Mouse (Mus musculus): Measurements from ENCODE around the gene Wwox. TPM values are rescaled to one million over a fixed set of nuclear protein-coding genes. Genes with fewer than 3 reads are reported as not detected.

The Wwox gene
- 13.6 and 14.9 TPM in 2 replicates for polyA plus RNA-seq (2015; fragmentation: Nextera tagmentation; extraction: Ambion mirVana)

GRCm38 (mm10) chr8:114439334-114440204, at the start of gene Wwox:
TSS of gene Wwox (plus strand) at chr8:114439655.
- Histone ChIP-seq H3K27ac (ENCODE audit: low read depth, low read length) (peak within 1 kb of the TSS; percentile 85), H3K9me3 (ENCODE audit: control insufficient read depth, low read length) (no peaks in the 10 kb centered on the region), H3K36me3 (ENCODE audit: control insufficient read depth, insufficient read depth, low read length) (no peaks in the 10 kb centered on the region), H3K4me1 (ENCODE audit: control insufficient read depth, insufficient read depth, low read depth, low read length) (peaks cover 7% of the 10 kb centered on the region), H3K4me2 (ENCODE audit: low read length) (peak within 1 kb of the TSS; percentile 92), H3K4me3 (ENCODE audit: low read length) (peak within 1 kb of the TSS; percentile 86), H3K9ac (ENCODE audit: low read depth, low read length) (peak within 1 kb of the TSS; percentile 84), H3K27me3 (replicated peaks; ENCODE audit: control insufficient read depth, insufficient read depth, low read length) (no peaks in the 10 kb centered on the region)
- peak; percentile 99 for ATAC-seq
- WGBS: under 1% methylated on average over 50 of the region's 54 CpGs

GRCm38 (mm10) chr8:114390465-114391254, 48.8 kb upstream of the Wwox start:
- no peak for ATAC-seq
- Histone ChIP-seq H3K4me2 (ENCODE audit: low read length) (no peak overlapping the region), H3K4me3 (ENCODE audit: low read length) (no peak overlapping the region), H3K9me3 (ENCODE audit: control insufficient read depth, low read length) (no peaks in the 10 kb centered on the region), H3K9ac (ENCODE audit: low read depth, low read length) (no peak overlapping the region), H3K27me3 (replicated peaks; ENCODE audit: control insufficient read depth, insufficient read depth, low read length) (no peaks in the 10 kb centered on the region), H3K36me3 (ENCODE audit: control insufficient read depth, insufficient read depth, low read length) (no peaks in the 10 kb centered on the region), H3K27ac (ENCODE audit: low read depth, low read length) (no peak overlapping the region), H3K4me1 (ENCODE audit: control insufficient read depth, insufficient read depth, low read depth, low read length) (no peaks in the 10 kb centered on the region)
- WGBS: 93% methylated on average over 11 of the region's 13 CpGs

DNA sequence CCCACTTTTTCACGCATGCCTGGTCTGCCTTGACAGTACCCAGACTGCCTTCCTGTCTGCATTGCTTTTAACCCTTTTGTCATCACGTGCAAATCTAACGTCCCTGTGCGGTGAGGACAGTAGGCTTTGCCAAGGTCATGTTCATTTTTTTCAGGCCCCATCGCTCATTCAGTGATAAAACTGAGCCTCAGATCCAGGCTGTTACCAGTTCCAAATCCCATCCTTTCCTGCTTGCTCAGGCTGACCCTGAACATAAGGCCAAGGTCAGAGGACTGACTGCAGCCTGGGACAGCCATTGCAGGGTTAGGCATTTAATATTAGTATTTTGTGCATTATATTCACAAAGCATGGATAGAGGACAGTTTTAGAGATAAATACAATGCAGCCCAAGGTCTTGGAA, 41.1 kb upstream of the Wwox start:
- Histone ChIP-seq H3K9ac (ENCODE audit: low read depth, low read length) (no peak overlapping the region), H3K4me2 (ENCODE audit: low read length) (no peak overlapping the region), H3K27me3 (replicated peaks; ENCODE audit: control insufficient read depth, insufficient read depth, low read length) (no peaks in the 10 kb centered on the region), H3K27ac (ENCODE audit: low read depth, low read length) (no peak overlapping the region), H3K9me3 (ENCODE audit: control insufficient read depth, low read length) (no peaks in the 10 kb centered on the region), H3K36me3 (ENCODE audit: control insufficient read depth, insufficient read depth, low read length) (no peaks in the 10 kb centered on the region), H3K4me3 (ENCODE audit: low read length) (no peak overlapping the region), H3K4me1 (ENCODE audit: control insufficient read depth, insufficient read depth, low read depth, low read length) (no peaks in the 10 kb centered on the region)
- WGBS: 94% methylated on average over 5 of the region's 5 CpGs
- no peak for ATAC-seq

GRCm38 (mm10) chr8:114399273-114399672, 40.2 kb upstream of the Wwox start:
- ATAC-seq: no peak
- Histone ChIP-seq H3K9ac (ENCODE audit: low read depth, low read length) (no peak overlapping the region), H3K36me3 (ENCODE audit: control insufficient read depth, insufficient read depth, low read length) (no peaks in the 10 kb centered on the region), H3K27me3 (replicated peaks; ENCODE audit: control insufficient read depth, insufficient read depth, low read length) (no peaks in the 10 kb centered on the region), H3K9me3 (ENCODE audit: control insufficient read depth, low read length) (no peaks in the 10 kb centered on the region), H3K27ac (ENCODE audit: low read depth, low read length) (no peak overlapping the region), H3K4me1 (ENCODE audit: control insufficient read depth, insufficient read depth, low read depth, low read length) (no peaks in the 10 kb centered on the region), H3K4me2 (ENCODE audit: low read length) (no peak overlapping the region), H3K4me3 (ENCODE audit: low read length) (no peak overlapping the region)
- 96% methylated on average over 5 of the region's 5 CpGs for WGBS

GRCm38 (mm10) chr8:114401679-114402078, 37.8 kb upstream of the Wwox start:
- H3K4me2 ChIP-seq (ENCODE audit: low read length): no peak overlapping the region
- H3K27ac ChIP-seq (ENCODE audit: low read depth, low read length): no peak overlapping the region
- WGBS: 47% methylated on average over 7 of the region's 7 CpGs

GRCm38 (mm10) chr8:114411421-114411820, 28.0 kb upstream of the Wwox start:
- no peak overlapping the region for H3K27ac ChIP-seq (ENCODE audit: low read depth, low read length)
- H3K9me3 ChIP-seq (ENCODE audit: control insufficient read depth, low read length): no peaks in the 10 kb centered on the region
- H3K4me1 ChIP-seq (ENCODE audit: control insufficient read depth, insufficient read depth, low read depth, low read length): no peaks in the 10 kb centered on the region
- ATAC-seq: no peak
- H3K4me2 ChIP-seq (ENCODE audit: low read length): no peak overlapping the region
- 78% methylated on average over 3 of the region's 3 CpGs for WGBS
- H3K27me3 ChIP-seq (replicated peaks; ENCODE audit: control insufficient read depth, insufficient read depth, low read length): no peaks in the 10 kb centered on the region
- H3K36me3 ChIP-seq (ENCODE audit: control insufficient read depth, insufficient read depth, low read length): no peaks in the 10 kb centered on the region
- H3K4me3 ChIP-seq (ENCODE audit: low read length): no peak overlapping the region
- no peak overlapping the region for H3K9ac ChIP-seq (ENCODE audit: low read depth, low read length)

More at GRCm38 (mm10) chr8:114401679-114402078, 37.8 kb upstream of the Wwox start:
- H3K9me3 ChIP-seq (ENCODE audit: control insufficient read depth, low read length): no peaks in the 10 kb centered on the region
- H3K4me1 ChIP-seq (ENCODE audit: control insufficient read depth, insufficient read depth, low read depth, low read length): no peaks in the 10 kb centered on the region
- H3K36me3 ChIP-seq (ENCODE audit: control insufficient read depth, insufficient read depth, low read length): no peaks in the 10 kb centered on the region
- H3K9ac ChIP-seq (ENCODE audit: low read depth, low read length): no peak overlapping the region
- H3K27me3 ChIP-seq (replicated peaks; ENCODE audit: control insufficient read depth, insufficient read depth, low read length): no peaks in the 10 kb centered on the region
- no peak for ATAC-seq
- no peak overlapping the region for H3K4me3 ChIP-seq (ENCODE audit: low read length)

DNA sequence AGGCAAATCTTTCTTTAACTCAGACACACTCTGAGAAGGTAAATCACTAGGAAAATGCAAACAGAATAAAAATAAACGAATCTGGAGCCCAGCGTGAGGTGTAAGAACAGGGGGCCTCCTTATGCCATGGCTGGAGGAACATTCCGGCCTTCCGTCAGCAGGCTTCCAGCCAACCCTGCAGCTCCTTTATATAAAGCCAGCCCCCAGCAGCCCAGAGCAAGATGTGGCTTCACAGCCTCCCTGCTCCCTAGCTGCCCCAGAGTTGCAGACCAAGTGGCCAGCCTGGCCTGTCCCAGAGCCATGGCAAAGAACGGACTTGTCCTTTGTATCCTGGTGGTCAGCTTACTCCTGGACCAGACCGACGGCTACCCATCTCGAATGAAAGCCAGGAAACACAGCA, 21.7 kb upstream of the Wwox start, which contains the start of gene Clec3a:
Gene Clec3a, plus strand, starts transcription at position 301 of the 400 bp plus-strand sequence.
- no peak within 1 kb of the TSS for H3K4me3 ChIP-seq (ENCODE audit: low read length)
- H3K4me1 ChIP-seq (ENCODE audit: control insufficient read depth, insufficient read depth, low read depth, low read length): no peaks in the 10 kb centered on the region
- H3K9ac ChIP-seq (ENCODE audit: low read depth, low read length): no peak within 1 kb of the TSS
- no peaks in the 10 kb centered on the region for H3K27me3 ChIP-seq (replicated peaks; ENCODE audit: control insufficient read depth, insufficient read depth, low read length)
- WGBS: 74% methylated on average over 8 of the region's 8 CpGs
- H3K9me3 ChIP-seq (ENCODE audit: control insufficient read depth, low read length): no peaks in the 10 kb centered on the region
- no peak within 1 kb of the TSS for H3K4me2 ChIP-seq (ENCODE audit: low read length)
- ATAC-seq: no peak
- H3K36me3 ChIP-seq (ENCODE audit: control insufficient read depth, insufficient read depth, low read length): no peaks in the 10 kb centered on the region
- H3K27ac ChIP-seq (ENCODE audit: low read depth, low read length): no peak within 1 kb of the TSS

DNA sequence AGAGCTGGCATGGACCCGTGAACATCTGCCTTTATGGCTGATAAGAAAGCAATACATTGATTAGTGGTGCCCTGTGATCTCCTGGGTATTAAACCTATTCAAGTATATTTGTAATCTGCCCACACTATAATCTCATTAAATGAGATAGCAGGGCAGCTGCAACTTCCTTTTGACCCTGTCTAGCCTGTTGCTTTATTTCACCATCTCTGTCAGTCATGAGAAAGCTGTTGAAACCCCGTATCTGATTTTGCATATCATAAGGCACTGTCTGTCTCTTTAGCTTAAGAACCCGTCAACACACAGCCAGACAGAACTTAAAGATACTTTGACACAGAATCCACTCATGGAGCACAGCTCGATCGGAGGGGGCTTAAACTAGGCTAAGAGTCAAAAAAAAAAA, 21.0 kb upstream of the Wwox start:
- H3K27ac ChIP-seq (ENCODE audit: low read depth, low read length): no peak overlapping the region
- H3K36me3 ChIP-seq (ENCODE audit: control insufficient read depth, insufficient read depth, low read length): no peaks in the 10 kb centered on the region
- no peaks in the 10 kb centered on the region for H3K9me3 ChIP-seq (ENCODE audit: control insufficient read depth, low read length)
- no peaks in the 10 kb centered on the region for H3K27me3 ChIP-seq (replicated peaks; ENCODE audit: control insufficient read depth, insufficient read depth, low read length)
- no peak overlapping the region for H3K4me2 ChIP-seq (ENCODE audit: low read length)
- H3K4me3 ChIP-seq (ENCODE audit: low read length): no peak overlapping the region
- 80% methylated on average over 5 of the region's 5 CpGs for WGBS
- no peak overlapping the region for H3K9ac ChIP-seq (ENCODE audit: low read depth, low read length)
- no peak for ATAC-seq
- H3K4me1 ChIP-seq (ENCODE audit: control insufficient read depth, insufficient read depth, low read depth, low read length): no peaks in the 10 kb centered on the region

- H3K4me3 ChIP-seq (ENCODE audit: low read length): no peak overlapping the region
- no peak overlapping the region for H3K4me2 ChIP-seq (ENCODE audit: low read length)
- H3K27ac ChIP-seq (ENCODE audit: low read depth, low read length): no peak overlapping the region
- 78% methylated on average over 6 of the region's 6 CpGs for WGBS
- H3K9me3 ChIP-seq (ENCODE audit: control insufficient read depth, low read length): no peaks in the 10 kb centered on the region
- H3K9ac ChIP-seq (ENCODE audit: low read depth, low read length): no peak overlapping the region
- no peaks in the 10 kb centered on the region for H3K36me3 ChIP-seq (ENCODE audit: control insufficient read depth, insufficient read depth, low read length)
- no peak for ATAC-seq
- no peaks in the 10 kb centered on the region for H3K27me3 ChIP-seq (replicated peaks; ENCODE audit: control insufficient read depth, insufficient read depth, low read length)
- no peaks in the 10 kb centered on the region for H3K4me1 ChIP-seq (ENCODE audit: control insufficient read depth, insufficient read depth, low read depth, low read length)
Measured at GRCm38 (mm10) chr8:114418904-114419303, 20.6 kb upstream of the Wwox start.

All from hindbrain, embryonic 16.5 days (tissue).